Mouse (Mus musculus) adrenal gland, adult 8-10 months (tissue): ENCODE data around the gene Moxd1. TPM values are rescaled to one million over a fixed set of nuclear protein-coding genes. Genes with fewer than 3 reads are reported as not detected.

Experiments
- total RNA-seq, 4 experiments: library from RNA; stranded (reverse); gene quantifications; 2 replicates each; pipeline ENCODE4 v1.2.4; 2022

Moxd1 gene
- total RNA-seq, 4 experiments from 2014 or later = 0.15 to 0.27 (median 0.15) TPM; not detected in 1

Other genes with a start within 250 kb of the Moxd1 start
- not detected for gene Taar6, start 237.9 kb upstream of the Moxd1 start, total RNA-seq
- gene Taar7a, start 230.0 kb upstream of the Moxd1 start, total RNA-seq = not detected
- gene Taar7b, start 223.6 kb upstream of the Moxd1 start, total RNA-seq = not detected
- not detected for gene Taar7d, start 196.3 kb upstream of the Moxd1 start, total RNA-seq
- not detected for gene Taar7e, start 185.9 kb upstream of the Moxd1 start, total RNA-seq
- not detected for gene Taar7f, start 174.0 kb upstream of the Moxd1 start, total RNA-seq
- not detected for gene Taar8a, start 147.0 kb upstream of the Moxd1 start, total RNA-seq
- not detected for gene Taar8b, start 131.2 kb upstream of the Moxd1 start, total RNA-seq
- not detected for gene Taar8c, start 121.6 kb upstream of the Moxd1 start, total RNA-seq
- gene Taar9, start 114.0 kb upstream of the Moxd1 start, total RNA-seq = not detected
- 100 to 1,000 TPM; 142 to 198 (median 186) TPM for gene Stx7, start 74.2 kb upstream of the Moxd1 start, total RNA-seq